Mouse (Mus musculus) T-helper 2 cell (primary cell): ENCODE data around the gene Olfr1200.

ENCODE experiments used
- in situ Hi-C: fragments of 300-600 bp; cut with MboI, MseI; formaldehyde crosslinking; loops from one replicate; pipeline ENCODE4 v1.15.1; 2025; ENCODE audit warnings: high pct_unique_total_duplicates

Gene Olfr1200

GRCm38 (mm10) chr2:88770388-88770787 is at the start of gene Olfr1200:
Olfr1200 (minus strand) TSS chr2:88770488.
- in situ Hi-C loops = no loop called here

- in situ Hi-C loops = no loop called here
These were observed 43.9 kb upstream of the Olfr1200 start, which contains the start of gene Olfr1202 for GRCm38 (mm10) chr2:88814196-88814595. Olfr1202 (plus strand) TSS chr2:88814496.

GRCm38 (mm10) chr2:88792736-88793135 is 22.4 kb upstream of the Olfr1200 start, which contains the start of gene Olfr1201:
Olfr1201 (plus strand) TSS chr2:88793036.
- in situ Hi-C loops = no loop called here

GRCm38 (mm10) chr2:88760369-88760768 is 9.9 kb downstream of the Olfr1200 start, which contains the start of gene Olfr1199:
Olfr1199 (minus strand) TSS chr2:88760469.
- in situ Hi-C loops = no loop called here

DNA sequence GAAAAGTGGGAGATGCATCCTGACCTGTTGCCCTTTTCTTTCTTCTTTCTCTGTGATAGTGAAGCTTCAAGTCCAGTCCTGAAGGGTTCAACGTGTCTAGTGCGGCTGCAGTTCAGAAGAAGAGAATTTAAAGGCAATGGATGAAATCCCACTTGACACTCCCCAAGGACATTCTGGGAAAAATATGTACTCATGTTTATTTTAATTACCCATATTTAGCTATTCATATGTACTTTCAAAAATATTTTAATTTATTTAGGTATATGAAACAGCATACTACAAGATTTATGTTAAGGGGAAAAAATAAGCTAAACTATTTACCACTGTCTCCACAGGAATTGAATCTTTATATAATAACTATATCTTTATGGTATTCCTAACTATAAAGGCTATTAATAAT is 19.0 kb downstream of the Olfr1200 start, which contains the start of gene Olfr1198:
TSS of gene Olfr1198 (minus strand) at position 101 of the 400 bp plus-strand sequence.
- in situ Hi-C loops = no loop called here

DNA sequence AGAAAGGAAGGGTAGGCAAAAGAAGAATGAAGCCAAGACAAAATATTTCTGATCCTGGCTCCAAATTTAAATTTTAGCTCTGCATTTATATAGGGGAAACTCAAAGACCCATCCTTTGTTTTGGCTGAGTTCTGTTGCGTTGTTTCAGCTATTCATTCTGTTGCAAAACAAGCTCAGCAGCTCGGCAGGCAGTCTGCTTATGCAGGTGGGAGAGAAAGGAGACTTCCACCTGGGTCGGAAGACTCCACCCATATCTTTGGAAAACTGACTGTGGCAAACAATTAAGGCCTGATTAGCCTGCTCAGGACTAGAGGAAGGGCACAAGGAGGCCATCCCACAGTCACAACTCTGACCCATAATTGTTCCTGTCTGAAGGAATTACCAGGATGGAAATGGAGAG is 26.9 kb downstream of the Olfr1200 start:
- in situ Hi-C loops = no loop called here

DNA sequence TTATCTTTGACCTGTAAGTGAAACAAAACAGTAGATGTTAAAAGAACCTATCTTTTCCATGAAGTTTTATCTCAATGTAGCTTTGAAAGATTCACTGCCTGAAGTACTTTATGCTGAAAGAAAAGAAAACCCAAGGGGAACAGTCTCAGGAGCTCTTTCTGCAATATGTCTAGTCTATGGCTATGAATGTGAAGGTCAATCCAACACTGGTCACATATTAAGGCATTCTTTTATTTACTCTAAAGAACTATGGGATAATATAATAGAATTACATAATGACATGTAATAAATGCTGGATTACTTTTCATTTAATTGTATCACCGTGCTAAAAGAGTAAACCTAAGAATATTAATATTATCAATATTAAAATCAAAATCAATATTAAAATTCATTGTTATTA is 38.0 kb downstream of the Olfr1200 start, which contains the start of gene Olfr1197:
TSS of gene Olfr1197 (minus strand) at position 101 of the 400 bp plus-strand sequence.
- in situ Hi-C loops = no loop called here
